Mouse (Mus musculus): ENCODE data around the gene Abracl. TPM values are rescaled to one million over a fixed set of nuclear protein-coding genes. Genes with fewer than 3 reads are reported as not detected.

The Abracl gene
- 10 to 100 TPM; 18.6 to 21.4 TPM for total RNA-seq (2021)
- long read RNA-seq, experiment 1, partial matches to known transcripts: 0 of 5 reads
- long read RNA-seq, experiment 1, other reads (novel, unspliced or antisense): 1 of 5 reads
- long read RNA-seq, experiment 2, transcript Abracl-201 (3 exons, 846 nt): major isoform, 8 of 11 reads
- long read RNA-seq, experiment 2, partial matches to known transcripts: 0 of 11 reads
- long read RNA-seq, experiment 2, other reads (novel, unspliced or antisense): 2 of 11 reads

- peak; percentile 56 to 61 for DNase-seq (ENCODE audit: low spot score in 2 of 2)
These were observed at the start of gene Abracl for GRCm38 (mm10) chr10:18022741-18023347. Gene Abracl, minus strand, starts transcription at chr10:18023288.

GRCm38 (mm10) chr10:18072871-18073270 is 49.8 kb upstream of the Abracl start:
- no peak for DNase-seq (ENCODE audit: low spot score in 2 of 2)

GRCm38 (mm10) chr10:18070616-18071015 is 47.5 kb upstream of the Abracl start:
- DNase-seq (ENCODE audit: low spot score in 2 of 2): no peak

- DNase-seq (ENCODE audit: low spot score in 2 of 2): no peak
These were observed 47.1 kb upstream of the Abracl start for GRCm38 (mm10) chr10:18070144-18070543.

GRCm38 (mm10) chr10:18069576-18069975 is 46.5 kb upstream of the Abracl start:
- DNase-seq (ENCODE audit: low spot score in 2 of 2): no peak

- DNase-seq (ENCODE audit: low spot score in 2 of 2): no peak
These were observed 45.8 kb upstream of the Abracl start for GRCm38 (mm10) chr10:18068880-18069279.

GRCm38 (mm10) chr10:18067761-18068446 is 44.8 kb upstream of the Abracl start:
- no peak for DNase-seq (ENCODE audit: low spot score in 2 of 2)

- no peak for DNase-seq (ENCODE audit: low spot score in 2 of 2)
These were observed 42.9 kb upstream of the Abracl start for GRCm38 (mm10) chr10:18066031-18066439.

- DNase-seq (ENCODE audit: low spot score in 2 of 2): no peak
These were observed 41.6 kb upstream of the Abracl start for GRCm38 (mm10) chr10:18064606-18065228.

GRCm38 (mm10) chr10:18061533-18061932 is 38.4 kb upstream of the Abracl start:
- no peak for DNase-seq (ENCODE audit: low spot score in 2 of 2)

GRCm38 (mm10) chr10:18060778-18061177 is 37.7 kb upstream of the Abracl start:
- DNase-seq (ENCODE audit: low spot score in 2 of 2): no peak

- no peak for DNase-seq (ENCODE audit: low spot score in 2 of 2)
These were observed 36.7 kb upstream of the Abracl start for GRCm38 (mm10) chr10:18059807-18060206.

- DNase-seq (ENCODE audit: low spot score in 2 of 2): no peak
These were observed 35.7 kb upstream of the Abracl start for GRCm38 (mm10) chr10:18058681-18059338.

GRCm38 (mm10) chr10:18056391-18056745 is 33.3 kb upstream of the Abracl start:
- no peak for DNase-seq (ENCODE audit: low spot score in 2 of 2)

- peak; percentile 38 to 47 for DNase-seq (ENCODE audit: low spot score in 2 of 2)
These were observed 32.8 kb upstream of the Abracl start, which contains the start of gene Reps1 for GRCm38 (mm10) chr10:18055696-18056390. Gene Reps1, plus strand, starts transcription at chr10:18055861.

- peak; percentile 83 to 86 for DNase-seq (ENCODE audit: low spot score in 2 of 2)
These were observed 32.1 kb upstream of the Abracl start for GRCm38 (mm10) chr10:18055009-18055695.

GRCm38 (mm10) chr10:18047380-18048146 is 24.5 kb upstream of the Abracl start:
- no peak for DNase-seq (ENCODE audit: low spot score in 2 of 2)

GRCm38 (mm10) chr10:18046380-18046779 is 23.3 kb upstream of the Abracl start:
- no peak for DNase-seq (ENCODE audit: low spot score in 2 of 2)

GRCm38 (mm10) chr10:18036849-18037248 is 13.8 kb upstream of the Abracl start:
- DNase-seq (ENCODE audit: low spot score in 2 of 2): no peak

Measured in adrenal gland, adult 18-20 months (tissue).